Mouse (Mus musculus) MEL (cell line): ENCODE data around the gene Prmt1. TPM values are rescaled to one million over a fixed set of nuclear protein-coding genes. Genes with fewer than 3 reads are reported as not detected.

Source experiments
- DNase-seq: peaks from one replicate; pipeline ENCODE4 v3.0.0; 2011; ENCODE audit warnings: low read depth, low spot score
- H3K27ac ChIP-seq: 2 replicates; pipeline ENCODE4 v1.5.1; 2012; ENCODE audit warnings: low read depth, mild to moderate bottlenecking, control low read depth, low read length, moderate library complexity; ENCODE audit not compliant: control insufficient read depth
- H3K27me3 ChIP-seq, 2 experiments: fragments of 150-350 bp in 1 of 2; sonication (generic) in 1 of 2; 2 replicates each; pipeline ENCODE4 v1.6.1; 2012; ENCODE audit warnings: low read length in 2 of 2, mild to moderate bottlenecking in 2 of 2, improper control_type of control experiment in 1 of 2, moderate library complexity in 1 of 2; ENCODE audit not compliant: insufficient read depth in 2 of 2, control insufficient read depth in 1 of 2
- H3K36me3 ChIP-seq, 2 experiments: 2 replicates each; pipeline ENCODE4 v1.6.1; 2012 to 2014; ENCODE audit warnings: low read length in 2 of 2, improper control_type of control experiment in 1 of 2, inconsistent platforms in 1 of 2, mild to moderate bottlenecking in 1 of 2; ENCODE audit not compliant: insufficient read depth in 2 of 2, control insufficient read depth in 1 of 2
- H3K4me1 ChIP-seq, 2 experiments: fragments of 150-350 bp in 1 of 2; sonication (generic) in 1 of 2; 2 replicates each; pipeline ENCODE4 v1.6.1; 2012; ENCODE audit warnings: low read length in 2 of 2, improper control_type of control experiment in 1 of 2, mild to moderate bottlenecking in 1 of 2; ENCODE audit not compliant: insufficient read depth in 2 of 2, control insufficient read depth in 1 of 2
- H3K4me3 ChIP-seq, 2 experiments: fragments of 150-350 bp in 1 of 2; sonication (generic) in 1 of 2; 2 replicates each; pipeline ENCODE4 v1.5.1; 2012; ENCODE audit warnings: low read depth in 2 of 2, low read length in 2 of 2, mild to moderate bottlenecking in 2 of 2, moderate library complexity in 2 of 2, control low read depth in 1 of 2, improper control_type of control experiment in 1 of 2; ENCODE audit not compliant: control insufficient read depth in 1 of 2, insufficient read depth in 1 of 2
- H3K79me2 ChIP-seq: 2 replicates; pipeline ENCODE4 v1.6.1; 2012; ENCODE audit warnings: mild to moderate bottlenecking, low read length, moderate library complexity; ENCODE audit not compliant: control insufficient read depth, poor library complexity, insufficient read depth
- H3K9ac ChIP-seq: 2 replicates; pipeline ENCODE4 v1.6.1; 2012; ENCODE audit warnings: low read depth, mild to moderate bottlenecking, control low read depth, low read length, moderate library complexity; ENCODE audit not compliant: control insufficient read depth, poor library complexity, severe bottlenecking
- H3K9me3 ChIP-seq: fragments of 150-350 bp; sonication (generic); replicated peaks from 2 replicates; pipeline ENCODE4 v1.6.1; 2012; ENCODE audit warnings: mild to moderate bottlenecking, low read length, improper control_type of control experiment, moderate library complexity; ENCODE audit not compliant: insufficient read depth
- CHD2 ChIP-seq: IDR thresholded peaks from 2 replicates; pipeline ENCODE4 v1.6.1; 2011; ENCODE audit warnings: low read length, improper control_type of control experiment
- E2F4 ChIP-seq: IDR thresholded peaks from 2 replicates; pipeline ENCODE4 v1.6.1; 2011; ENCODE audit warnings: low read depth, low read length, improper control_type of control experiment, borderline replicate concordance
- ELF1 ChIP-seq: IDR thresholded peaks from 2 replicates; pipeline ENCODE4 v1.6.1; 2014; ENCODE audit warnings: low read depth, mild to moderate bottlenecking, inconsistent platforms, low read length, improper control_type of control experiment, moderate library complexity
- EP300 ChIP-seq, 2 experiments: IDR thresholded peaks; 2 replicates each; pipeline ENCODE4 v1.6.1; 2011; ENCODE audit warnings: improper control_type of control experiment in 2 of 2, low read length in 2 of 2, low read depth in 1 of 2, mild to moderate bottlenecking in 1 of 2
- ETS1 ChIP-seq: IDR thresholded peaks from 2 replicates; pipeline ENCODE4 v1.6.1; 2012; ENCODE audit warnings: low read depth, mild to moderate bottlenecking, inconsistent platforms, low read length, improper control_type of control experiment, moderate library complexity
- HCFC1 ChIP-seq: IDR thresholded peaks from 2 replicates; pipeline ENCODE4 v1.6.1; 2012; ENCODE audit warnings: low read depth, mild to moderate bottlenecking, inconsistent platforms, low read length, improper control_type of control experiment, moderate library complexity
- KAT2A ChIP-seq: conservative IDR thresholded peaks from 2 replicates; pipeline ENCODE4 v1.6.1; 2012; ENCODE audit warnings: low read depth, low read length, improper control_type of control experiment, inconsistent platforms
- MAX ChIP-seq: IDR thresholded peaks from 2 replicates; pipeline ENCODE4 v1.6.1; 2011; ENCODE audit warnings: low read length, improper control_type of control experiment
- MAZ ChIP-seq: IDR thresholded peaks from 2 replicates; pipeline ENCODE4 v1.6.1; 2012; ENCODE audit warnings: low read depth, mild to moderate bottlenecking, inconsistent platforms, low read length, improper control_type of control experiment
- MXI1 ChIP-seq: IDR thresholded peaks from 2 replicates; pipeline ENCODE4 v1.6.1; 2011; ENCODE audit warnings: mild to moderate bottlenecking, low read depth, low read length, improper control_type of control experiment
- NELFE ChIP-seq: IDR thresholded peaks from 2 replicates; pipeline ENCODE4 v1.6.1; 2011; ENCODE audit warnings: low read depth, low read length, improper control_type of control experiment
- NRF1 ChIP-seq: IDR thresholded peaks from 2 replicates; pipeline ENCODE4 v1.6.1; 2014; ENCODE audit warnings: low read depth, mild to moderate bottlenecking, inconsistent platforms, low read length, improper control_type of control experiment, moderate library complexity; ENCODE audit not compliant: poor library complexity, insufficient read depth, severe bottlenecking
- POLR2A ChIP-seq, 2 experiments: IDR thresholded peaks; 2 replicates each; pipeline ENCODE4 v1.6.1; 2011 to 2012; ENCODE audit warnings: low read length in 2 of 2, mild to moderate bottlenecking in 2 of 2, control low read depth in 1 of 2, improper control_type of control experiment in 1 of 2, low read depth in 1 of 2, moderate library complexity in 1 of 2; ENCODE audit not compliant: control insufficient read depth in 1 of 2, insufficient read depth in 1 of 2, poor library complexity in 1 of 2
- TBP ChIP-seq: IDR thresholded peaks from 2 replicates; pipeline ENCODE4 v1.8.0; 2011; ENCODE audit warnings: low read depth, low read length, improper control_type of control experiment
- TCF12 ChIP-seq: IDR thresholded peaks from 2 replicates; pipeline ENCODE4 v1.6.1; 2014; ENCODE audit warnings: low read depth, mild to moderate bottlenecking, inconsistent platforms, low read length, improper control_type of control experiment, moderate library complexity
- USF1 ChIP-seq: IDR thresholded peaks from 2 replicates; pipeline ENCODE4 v1.6.1; 2014; ENCODE audit warnings: low read depth, mild to moderate bottlenecking, inconsistent platforms, low read length, improper control_type of control experiment, moderate library complexity
- ZNF384 ChIP-seq: IDR thresholded peaks from 2 replicates; pipeline ENCODE4 v1.6.1; 2012; ENCODE audit warnings: low read depth, mild to moderate bottlenecking, inconsistent platforms, low read length, improper control_type of control experiment
- polyA plus RNA-seq, 2 experiments: library from polyadenylated mRNA; stranded (reverse) in 1 of 2; unstranded in 1 of 2; fragments of >175 nt in 1 of 2; fragments of >200 nt in 1 of 2; gene quantifications; 2 replicates each; pipeline versions ENCODE4 v1.2.1 to v1.2.4; 2012; ENCODE audit warnings: low replicate concordance in 2 of 2, low read depth in 1 of 2; ENCODE audit not compliant: insufficient read length in 2 of 2, insufficient read depth in 1 of 2, missing spikeins in 1 of 2
- total RNA-seq: library from RNA; depleted of rRNA; stranded (reverse); fragments of 300-350 nt; gene quantifications from 2 replicates; pipeline ENCODE4 v1.2.3, GENCODE M21; 2012; rRNA removed

Gene Prmt1
- total RNA-seq: 317 and 339 TPM in 2 replicates
- 100 to 1,000 TPM; 254 to 715 TPM for polyA plus RNA-seq

GRCm38 (mm10) chr7:44986192-44986878 is at the start of gene Prmt1:
Gene Prmt1, minus strand, starts transcription at chr7:44986568.
- H3K36me3 ChIP-seq: peaks cover 5 to 10% of the 10 kb centered on the region in 2 experiments

GRCm38 (mm10) chr7:45035631-45036030 is 49.3 kb upstream of the Prmt1 start:
- H3K36me3 ChIP-seq: peaks cover 0 to 5% of the 10 kb centered on the region in 2 experiments; a peak in 2 of 4 replicates
- no peak overlapping the region for H3K9ac ChIP-seq
- DNase-seq: peak; percentile 24
- H3K79me2 ChIP-seq: no peaks in the 10 kb centered on the region
- H3K4me1 ChIP-seq: no peaks in the 10 kb centered on the region
- H3K4me3 ChIP-seq: no peak overlapping the region
- H3K27me3 ChIP-seq: no peaks in the 10 kb centered on the region
- TF ChIP-seq HCFC1 (0 out of 2 replicates have a peak, but pooled peaks have one; percentile 11), E2F4 (no peak), ZNF384 (no peak)
- H3K27ac ChIP-seq: no peak overlapping the region
- H3K9me3 ChIP-seq: no peaks in the 10 kb centered on the region

More at GRCm38 (mm10) chr7:44986192-44986878, at the start of gene Prmt1:
- H3K79me2 ChIP-seq: peaks cover 45% of the 10 kb centered on the region
- peak within 1 kb of the TSS; percentile 86 for H3K27ac ChIP-seq
- no peaks in the 10 kb centered on the region for H3K27me3 ChIP-seq
- peak; percentile 100 for DNase-seq
- peak within 1 kb of the TSS; percentile 72 to 99 for H3K4me3 ChIP-seq
- TF ChIP-seq EP300 (IDR thresholded peaks at IDR 0.05; ENCODE audit: low read depth in 1 of 2, low read length in 2 of 2) (no peak), POLR2A (IDR thresholded peaks at IDR 0.05; ENCODE audit: control insufficient read depth in 1 of 2, insufficient read depth in 1 of 2, low read depth in 1 of 2, low read length in 2 of 2, poor library complexity in 1 of 2) (peak; percentile 50 to 79; a peak in 3 of 4 replicates), CHD2 (peak; percentile 82; the same call in 1 of the 2 replicates), TBP (peak; percentile 71), NELFE (peak; percentile 88), ZNF384 (no peak), TCF12 (peak; percentile 40), NRF1 (0 out of 2 replicates have a peak, but pooled peaks have one; percentile 26), USF1 (peak; percentile 62), HCFC1 (peak; percentile 82), KAT2A (peak; percentile 41; the same call in 1 of the 2 replicates), MXI1 (no peak), ELF1 (peak; percentile 46; the same call in 1 of the 2 replicates), ETS1 (no peak), MAZ (peak; percentile 84), MAX (no peak)
- TF ChIP-seq, all 39 proteins: peak for 11
- H3K9ac ChIP-seq: peak within 1 kb of the TSS; percentile 99
- H3K4me1 ChIP-seq: peaks cover 0 to 11% of the 10 kb centered on the region in 2 experiments; a peak in 3 of 4 replicates
- no peaks in the 10 kb centered on the region for H3K9me3 ChIP-seq
